Mouse (Mus musculus) liver, embryonic 14.5 days (tissue): Measurements from ENCODE around the gene Marc2. TPM values are rescaled to one million over a fixed set of nuclear protein-coding genes. Genes with fewer than 3 reads are reported as not detected.
A peak's percentile ranks its signal among the peaks of the same experiment; 100 is the strongest.

ENCODE experiments used
- ATAC-seq: fragments of 200-750 bp; cut with Nextera tagmentation; 2 replicates; pipeline ENCODE4 v1.8.0; 2017; ENCODE audit warnings: moderate number of reproducible peaks, mild to moderate bottlenecking, moderate library complexity; ENCODE audit not compliant: insufficient read depth
- DNase-seq, 3 experiments: peaks; one replicate each; pipeline ENCODE4 v3.0.0-alpha.2; 2012 to 2013; ENCODE audit warnings: low read depth in 3 of 3, low spot score in 3 of 3
- H3K27ac ChIP-seq: fragments of 300-500 bp; sonication (generic); 2 replicates; pipeline ENCODE4 v1.5.1; 2014; ENCODE audit warnings: moderate library complexity, mild to moderate bottlenecking, control low read depth, inconsistent platforms
- H3K27me3 ChIP-seq: fragments of 300-500 bp; sonication (generic); 2 replicates; pipeline ENCODE4 v1.6.1; 2014; ENCODE audit warnings: mild to moderate bottlenecking, low read length, moderate library complexity; ENCODE audit not compliant: control insufficient read depth, insufficient read depth
- H3K36me3 ChIP-seq: fragments of 300-500 bp; sonication (generic); replicated peaks from 2 replicates; pipeline ENCODE4 v1.6.1; 2014; ENCODE audit warnings: low read depth; ENCODE audit not compliant: control insufficient read depth, insufficient read depth
- H3K4me1 ChIP-seq, 2 experiments: fragments of 200-500 bp in 1 of 2; fragments of 300-500 bp in 1 of 2; sonication (generic) in 1 of 2; replicated peaks; 2 replicates each; pipeline ENCODE4 v1.6.1; 2012 to 2014; ENCODE audit warnings: antibody characterized with exemption in 1 of 2, inconsistent platforms in 1 of 2, low read length in 1 of 2; ENCODE audit not compliant: control insufficient read depth in 2 of 2, insufficient read depth in 2 of 2
- H3K4me2 ChIP-seq: fragments of 300-500 bp; sonication (generic); 2 replicates; pipeline ENCODE4 v1.6.1; 2014; ENCODE audit warnings: low read depth, mild to moderate bottlenecking, control low read depth, moderate library complexity
- H3K4me3 ChIP-seq, 2 experiments: fragments of 200-500 bp in 1 of 2; fragments of 300-500 bp in 1 of 2; sonication (generic) in 1 of 2; 2 replicates each; pipeline ENCODE4 v1.5.1; 2012 to 2014; ENCODE audit warnings: low read depth in 2 of 2, low read length in 2 of 2, mild to moderate bottlenecking in 2 of 2, control low read depth in 1 of 2, inconsistent platforms in 1 of 2, moderate library complexity in 1 of 2; ENCODE audit not compliant: insufficient read depth in 1 of 2
- H3K9ac ChIP-seq: fragments of 300-500 bp; sonication (generic); replicated peaks from 2 replicates; pipeline ENCODE4 v1.6.1; 2014; ENCODE audit warnings: mild to moderate bottlenecking, control low read depth, moderate library complexity
- H3K9me3 ChIP-seq: fragments of 300-500 bp; sonication (generic); 2 replicates; pipeline ENCODE4 v1.6.1; 2016; ENCODE audit warnings: low read length, mixed read lengths; ENCODE audit not compliant: control insufficient read depth
- CTCF ChIP-seq: IDR thresholded peaks from 2 replicates; pipeline ENCODE4 v1.5.1; 2016; ENCODE audit warnings: antibody characterized with exemption, low read depth, control low read depth
- EP300 ChIP-seq: IDR thresholded peaks from 2 replicates; pipeline ENCODE4 v1.6.1; 2016; ENCODE audit warnings: antibody characterized with exemption, low read depth
- WGBS: fragments of 180-500 bp; shearing (Covaris S2); extraction: QIAGEN DNeasy Blood & Tissue Kit; methylation state at CpG from one replicate; pipeline ENCODE4 v1.1.7; 2014; ENCODE audit not compliant: insufficient replicate concordance; 5-methylcytosine and 5-hydroxymethylcytosine counted together
- polyA plus RNA-seq, 2 experiments: library from polyadenylated mRNA; depleted of rRNA in 1 of 2; stranded (reverse) in 1 of 2; unstranded in 1 of 2; fragments of >200 nt; fragmentation: Nextera tagmentation in 1 of 2; extraction: Ambion mirVana in 1 of 2; gene quantifications; 2 replicates each; pipeline versions ENCODE4 v1.2.1 to v1.2.3; 2012 to 2014

Marc2 gene
- polyA plus RNA-seq, 2 experiments, result 58.6 to 227 TPM

DNA sequence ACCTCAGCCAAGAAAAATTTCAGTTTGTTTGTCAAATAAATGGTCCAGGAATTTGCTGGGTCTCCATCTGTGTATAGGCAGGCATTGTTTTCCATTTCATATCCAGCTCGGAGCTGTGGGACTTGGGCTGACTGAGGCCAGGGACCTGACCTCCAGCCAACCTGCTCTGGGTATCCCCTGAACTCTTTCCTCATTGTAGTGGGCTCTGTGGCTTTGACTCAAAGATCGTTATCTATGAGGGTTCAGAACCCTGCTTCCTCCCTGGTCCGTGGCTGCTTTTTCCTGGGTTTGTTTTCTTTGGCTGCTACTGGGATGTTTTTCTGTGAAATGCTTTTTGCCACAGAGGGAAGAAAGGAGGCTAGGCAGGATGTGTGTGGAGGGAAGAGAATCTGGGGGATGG lies 7.7 kb upstream of the Marc2 start:
- Histone ChIP-seq H3K27ac (no peak overlapping the region), H3K4me2 (no peak overlapping the region), H3K9me3 (no peaks in the 10 kb centered on the region), H3K9ac (no peak overlapping the region), H3K36me3 (no peaks in the 10 kb centered on the region), H3K4me1 (peaks cover 19 to 23% of the 10 kb centered on the region in 2 experiments), H3K27me3 (no peaks in the 10 kb centered on the region), H3K4me3 (no peak overlapping the region)
- TF ChIP-seq CTCF (no peak), EP300 (no peak)
- DNase-seq, result no peak
- 18% methylated on average over 3 of the region's 3 CpGs for WGBS
- no peak for ATAC-seq

DNA sequence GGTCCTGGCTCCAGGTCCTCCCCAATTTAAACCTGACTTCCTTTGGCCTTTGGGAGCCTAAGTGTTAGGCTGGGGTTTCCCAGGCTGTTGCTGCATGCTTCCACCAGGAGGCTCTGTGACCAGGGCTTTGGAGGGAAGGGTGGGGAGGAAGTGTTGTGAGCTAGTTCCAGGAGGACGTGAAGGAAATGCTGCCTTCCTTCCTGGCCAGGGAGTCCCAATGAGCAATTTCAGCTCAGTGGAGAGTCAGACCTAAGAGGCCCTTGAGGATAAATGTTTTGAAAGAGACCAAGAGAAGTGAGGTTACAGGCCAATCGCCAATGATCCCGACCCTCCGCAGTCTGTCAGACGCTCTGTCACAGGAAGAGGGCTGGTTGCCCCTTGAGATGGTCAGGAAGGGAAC lies 7.1 kb upstream of the Marc2 start:
- 0 out of 2 replicates have a peak, but pooled peaks have one; percentile 15 for ATAC-seq
- peak; percentile 89 for TF ChIP-seq CTCF
- TF ChIP-seq EP300, result no peak
- no peak overlapping the region; the same call in 1 of the 2 replicates for H3K27ac ChIP-seq
- WGBS, result 12% methylated on average over 5 of the region's 5 CpGs
- H3K4me3 ChIP-seq, result peak overlapping the region in 1 of 2 experiments; percentile 12; a peak in 2 of 4 replicates
- peak in 1 of 3 experiments; percentile 39 for DNase-seq
- no peaks in the 10 kb centered on the region for H3K9me3 ChIP-seq
- no peak overlapping the region; the same call in 1 of the 2 replicates for H3K9ac ChIP-seq
- H3K4me2 ChIP-seq, result peak overlapping the region; percentile 46
- no peaks in the 10 kb centered on the region for H3K27me3 ChIP-seq
- no peaks in the 10 kb centered on the region for H3K36me3 ChIP-seq
- peaks cover 19 to 23% of the 10 kb centered on the region in 2 experiments for H3K4me1 ChIP-seq

DNA sequence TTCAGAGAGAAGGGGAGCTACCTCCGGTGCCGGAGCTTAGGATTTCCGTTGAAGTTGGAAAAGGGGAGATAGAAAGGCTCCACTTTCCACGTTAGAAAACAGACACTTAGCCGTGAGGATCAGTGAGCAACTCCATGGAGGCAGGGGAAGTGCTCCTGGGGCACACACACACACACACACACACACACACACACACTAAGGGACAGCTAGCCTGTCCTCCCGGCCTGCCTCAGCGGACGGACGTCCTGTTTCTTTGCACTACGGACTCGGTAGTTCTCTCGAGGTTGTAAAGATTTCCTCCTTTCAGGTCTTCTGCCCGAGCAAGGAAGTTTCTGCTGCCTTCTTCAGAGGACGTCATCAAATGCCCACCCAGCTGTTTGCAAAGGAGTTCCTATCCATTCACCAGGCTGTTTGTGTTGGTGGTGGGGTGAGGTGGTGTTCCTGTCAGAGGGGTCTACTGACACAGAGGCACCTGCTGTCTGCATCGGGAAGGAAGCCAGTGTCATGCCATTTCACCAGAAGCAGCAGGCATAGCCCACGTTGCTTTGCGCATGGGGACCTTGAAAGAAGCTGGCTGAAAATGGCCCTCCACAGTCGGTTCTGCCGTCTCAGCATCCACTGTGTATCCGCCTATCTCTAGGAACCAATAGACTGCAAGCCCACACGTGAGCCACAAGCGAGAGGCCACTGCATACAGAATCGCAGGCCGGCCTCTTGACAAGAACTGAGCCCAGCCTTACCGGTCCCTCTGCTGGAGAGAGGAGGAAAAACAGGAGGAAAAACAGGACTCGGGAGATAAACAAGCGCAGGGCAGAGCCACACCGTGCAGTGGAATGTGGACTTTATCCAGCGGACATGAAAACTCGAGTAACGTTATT lies 5.7 kb upstream of the Marc2 start:
- Histone ChIP-seq H3K4me3 (peak overlapping the region in 1 of 2 experiments; percentile 12; a peak in 1 of 4 replicates), H3K9ac (peak overlapping the region; percentile 13; the same call in 1 of the 2 replicates), H3K4me2 (peak overlapping the region; percentile 62), H3K27ac (peak overlapping the region; percentile 35; the same call in 1 of the 2 replicates), H3K27me3 (no peaks in the 10 kb centered on the region), H3K4me1 (peaks cover 19 to 26% of the 10 kb centered on the region in 2 experiments), H3K9me3 (no peaks in the 10 kb centered on the region), H3K36me3 (no peaks in the 10 kb centered on the region)
- peak; percentile 90 for ATAC-seq
- TF ChIP-seq CTCF (peak; percentile 88), EP300 (no peak)
- 7% methylated on average over 31 of the region's 31 CpGs for WGBS
- DNase-seq, result peak; percentile 77 to 81 (median 80)

DNA sequence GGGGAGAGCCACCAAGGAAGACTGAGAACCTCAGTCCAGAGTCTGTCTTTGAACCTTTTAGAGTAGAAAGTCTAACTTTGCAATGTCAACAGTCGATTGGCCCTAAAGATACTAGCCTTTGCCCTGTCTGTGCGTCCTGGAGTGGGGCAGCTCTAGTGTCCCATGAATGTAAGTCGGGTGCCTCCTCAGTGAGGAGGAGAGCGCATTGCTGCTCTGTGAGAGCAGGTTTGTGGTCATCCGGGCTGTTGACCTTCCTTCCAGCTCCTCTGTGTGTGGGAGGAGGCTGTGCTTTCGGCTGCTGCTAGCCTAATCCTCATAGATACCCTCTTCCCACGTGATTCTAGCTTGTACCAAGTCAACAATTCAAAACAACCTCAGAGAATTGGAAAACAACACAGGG lies 4.9 kb upstream of the Marc2 start:
- Histone ChIP-seq H3K4me1 (peaks cover 23 to 32% of the 10 kb centered on the region in 2 experiments), H3K9me3 (no peaks in the 10 kb centered on the region), H3K36me3 (no peaks in the 10 kb centered on the region), H3K9ac (no peak overlapping the region), H3K4me2 (peak overlapping the region; percentile 62), H3K27ac (no peak overlapping the region), H3K27me3 (no peaks in the 10 kb centered on the region), H3K4me3 (no peak overlapping the region)
- WGBS, result 47% methylated on average over 7 of the region's 7 CpGs
- ATAC-seq (no peak), DNase-seq (no peak)
- TF ChIP-seq CTCF (no peak), EP300 (no peak)

DNA sequence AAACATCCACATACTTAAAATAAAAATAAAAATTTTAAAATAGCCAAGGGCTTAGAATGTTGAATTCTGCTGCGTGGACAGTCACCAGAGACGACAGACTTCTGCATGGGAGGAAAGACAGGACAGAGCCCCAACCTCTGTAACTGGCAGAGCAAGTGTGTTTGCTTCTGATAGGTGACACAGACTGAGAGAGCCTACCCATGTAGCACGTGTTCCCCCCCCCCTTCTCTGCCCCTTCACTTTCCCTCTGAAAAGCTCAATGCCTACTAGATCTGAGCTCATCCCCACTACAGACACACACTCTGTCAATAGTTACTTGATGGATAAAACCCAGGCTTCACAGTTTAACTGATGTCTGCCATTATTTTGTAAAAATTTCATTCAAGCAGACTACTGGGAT lies 722 bp upstream of the Marc2 start:
- no peak for DNase-seq
- WGBS, result 12% methylated on average over 3 of the region's 3 CpGs
- H3K4me1 ChIP-seq, result peaks cover 21 to 41% of the 10 kb centered on the region in 2 experiments
- H3K4me2 ChIP-seq, result peak overlapping the region; percentile 92
- peak; percentile 29 for ATAC-seq
- peak overlapping the region in 1 of 2 experiments; percentile 74; a peak in 2 of 4 replicates for H3K4me3 ChIP-seq
- peak overlapping the region; percentile 63 for H3K27ac ChIP-seq
- H3K27me3 ChIP-seq, result no peaks in the 10 kb centered on the region
- TF ChIP-seq CTCF, result no peak
- peak; percentile 54; the same call in 1 of the 2 replicates for TF ChIP-seq EP300
- H3K9ac ChIP-seq, result peak overlapping the region; percentile 83
- H3K9me3 ChIP-seq, result no peaks in the 10 kb centered on the region
- H3K36me3 ChIP-seq, result no peaks in the 10 kb centered on the region
